Mouse (Mus musculus): ENCODE results near the gene Lypd5. TPM values are rescaled to one million over a fixed set of nuclear protein-coding genes. Genes with fewer than 3 reads are reported as not detected.

Gene Lypd5
- not detected in 2 replicates for polyA plus RNA-seq (2014; fragmentation: Nextera tagmentation; extraction: Ambion mirVana)

- H3K4me3 ChIP-seq (ENCODE audit: low read depth, low read length) = no peak within 1 kb of the TSS
- ATAC-seq (ENCODE audit: low FRiP score) (no peak), DNase-seq (ENCODE audit: low spot score, missing footprints) (no peak)
- H3K9me3 ChIP-seq (ENCODE audit: control insufficient read depth, low read length) = no peaks in the 10 kb centered on the region
- H3K27me3 ChIP-seq (ENCODE audit: control insufficient read depth, insufficient read depth, low read length) = no peaks in the 10 kb centered on the region
- H3K4me1 ChIP-seq (ENCODE audit: control insufficient read depth, insufficient read depth, low read length) = no peaks in the 10 kb centered on the region
- WGBS = 41% methylated on average over 6 of the region's 6 CpGs
- no peak within 1 kb of the TSS for H3K4me2 ChIP-seq
- no peaks in the 10 kb centered on the region for H3K36me3 ChIP-seq (ENCODE audit: control insufficient read depth, insufficient read depth, low read length)
- no peak within 1 kb of the TSS for H3K9ac ChIP-seq (ENCODE audit: low read length)
- no peak within 1 kb of the TSS for H3K27ac ChIP-seq (ENCODE audit: low read depth, low read length)
These were observed at the start of gene Lypd5 for GRCm38 (mm10) chr7:24348896-24349295. Gene Lypd5, plus strand, starts transcription at chr7:24349196.

- WGBS = under 1% methylated on average over 18 of the region's 18 CpGs
- peak; percentile 45 for ATAC-seq (ENCODE audit: low FRiP score)
- H3K4me2 ChIP-seq = peak overlapping the region; percentile 89
- peak overlapping the region; percentile 72 for H3K9ac ChIP-seq (ENCODE audit: low read length)
- H3K4me1 ChIP-seq (ENCODE audit: control insufficient read depth, insufficient read depth, low read length) = peaks cover 15% of the 10 kb centered on the region
- DNase-seq (ENCODE audit: low spot score, missing footprints) = peak; percentile 91
- H3K4me3 ChIP-seq (ENCODE audit: low read depth, low read length) = peak overlapping the region; percentile 51
- H3K27me3 ChIP-seq (ENCODE audit: control insufficient read depth, insufficient read depth, low read length) = no peaks in the 10 kb centered on the region
- peaks cover 12% of the 10 kb centered on the region for H3K36me3 ChIP-seq (ENCODE audit: control insufficient read depth, insufficient read depth, low read length)
- H3K9me3 ChIP-seq (ENCODE audit: control insufficient read depth, low read length) = no peaks in the 10 kb centered on the region
- peak overlapping the region; percentile 30; the same call in 1 of the 2 replicates for H3K27ac ChIP-seq (ENCODE audit: low read depth, low read length)
These were observed 49.0 kb upstream of the Lypd5 start for GRCm38 (mm10) chr7:24299823-24300481.

- peak within 1 kb of the TSS; percentile 89 for H3K4me2 ChIP-seq
- H3K9me3 ChIP-seq (ENCODE audit: control insufficient read depth, low read length) = no peaks in the 10 kb centered on the region
- H3K4me1 ChIP-seq (ENCODE audit: control insufficient read depth, insufficient read depth, low read length) = peaks cover 15% of the 10 kb centered on the region
- DNase-seq (ENCODE audit: low spot score, missing footprints) = peak; percentile 98
- peaks cover 9% of the 10 kb centered on the region for H3K36me3 ChIP-seq (ENCODE audit: control insufficient read depth, insufficient read depth, low read length)
- peak within 1 kb of the TSS; percentile 51 for H3K4me3 ChIP-seq (ENCODE audit: low read depth, low read length)
- peak within 1 kb of the TSS; percentile 72 for H3K9ac ChIP-seq (ENCODE audit: low read length)
- peak; percentile 70 for ATAC-seq (ENCODE audit: low FRiP score)
- WGBS = 2% methylated on average over 13 of the region's 13 CpGs
- H3K27me3 ChIP-seq (ENCODE audit: control insufficient read depth, insufficient read depth, low read length) = no peaks in the 10 kb centered on the region
- peak within 1 kb of the TSS; percentile 30; the same call in 1 of the 2 replicates for H3K27ac ChIP-seq (ENCODE audit: low read depth, low read length)
These were observed 48.2 kb upstream of the Lypd5 start, which contains the start of gene Zfp61 for GRCm38 (mm10) chr7:24300771-24301282. Gene Zfp61, minus strand, starts transcription at chr7:24301232.

DNA sequence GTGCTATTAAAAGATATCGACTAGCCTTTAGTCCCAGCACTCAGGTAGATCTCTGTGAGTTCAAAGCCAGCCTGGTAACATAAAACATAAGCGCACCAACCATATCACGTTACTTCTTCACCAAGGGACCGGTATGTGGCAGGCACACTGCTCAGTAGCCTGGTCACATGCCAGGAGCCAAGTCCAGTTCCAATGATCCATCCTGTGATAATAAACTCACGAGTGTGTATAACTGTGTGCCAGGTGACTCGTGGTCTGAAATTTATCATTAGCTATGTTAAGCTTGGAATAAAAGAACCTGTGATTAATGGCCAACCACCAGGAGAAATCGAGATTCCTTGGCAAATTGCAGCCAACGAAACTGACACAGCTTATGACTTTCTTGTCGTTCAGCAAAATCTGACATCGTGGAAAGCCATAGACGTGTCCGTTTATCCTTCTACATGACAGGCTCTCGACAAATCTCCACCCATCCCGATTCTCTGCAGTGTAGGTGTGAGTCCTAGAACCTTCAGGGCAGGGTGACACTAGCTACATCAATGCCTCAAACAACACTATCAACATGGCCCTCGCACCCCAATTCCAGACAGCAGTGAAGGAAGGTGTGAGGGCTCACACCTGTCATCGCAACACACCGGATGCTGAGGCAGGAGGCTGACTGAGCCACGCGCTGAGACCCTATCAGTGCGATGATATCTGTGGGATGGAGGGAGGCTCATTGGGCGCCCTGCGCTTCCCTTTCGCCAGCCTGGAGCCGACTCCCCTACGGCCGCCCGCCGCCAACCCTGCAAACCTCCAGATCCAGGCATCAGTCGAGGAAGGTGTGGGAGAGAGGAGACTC is 33.0 kb upstream of the Lypd5 start:
- Histone ChIP-seq H3K9ac (ENCODE audit: low read length) (peak overlapping the region; percentile 85), H3K4me2 (peak overlapping the region; percentile 76), H3K36me3 (ENCODE audit: control insufficient read depth, insufficient read depth, low read length) (peaks cover 5% of the 10 kb centered on the region), H3K27me3 (ENCODE audit: control insufficient read depth, insufficient read depth, low read length) (no peaks in the 10 kb centered on the region), H3K4me3 (ENCODE audit: low read depth, low read length) (peak overlapping the region; percentile 59), H3K4me1 (ENCODE audit: control insufficient read depth, insufficient read depth, low read length) (peaks cover 9% of the 10 kb centered on the region), H3K27ac (ENCODE audit: low read depth, low read length) (no peak overlapping the region), H3K9me3 (ENCODE audit: control insufficient read depth, low read length) (no peaks in the 10 kb centered on the region)
- ATAC-seq (ENCODE audit: low FRiP score) = no peak; the same call in 1 of the 2 replicates
- whole genome bisulfite sequencing = 33% methylated on average over 29 of the region's 29 CpGs
- DNase-seq (ENCODE audit: low spot score, missing footprints) = no peak

DNA sequence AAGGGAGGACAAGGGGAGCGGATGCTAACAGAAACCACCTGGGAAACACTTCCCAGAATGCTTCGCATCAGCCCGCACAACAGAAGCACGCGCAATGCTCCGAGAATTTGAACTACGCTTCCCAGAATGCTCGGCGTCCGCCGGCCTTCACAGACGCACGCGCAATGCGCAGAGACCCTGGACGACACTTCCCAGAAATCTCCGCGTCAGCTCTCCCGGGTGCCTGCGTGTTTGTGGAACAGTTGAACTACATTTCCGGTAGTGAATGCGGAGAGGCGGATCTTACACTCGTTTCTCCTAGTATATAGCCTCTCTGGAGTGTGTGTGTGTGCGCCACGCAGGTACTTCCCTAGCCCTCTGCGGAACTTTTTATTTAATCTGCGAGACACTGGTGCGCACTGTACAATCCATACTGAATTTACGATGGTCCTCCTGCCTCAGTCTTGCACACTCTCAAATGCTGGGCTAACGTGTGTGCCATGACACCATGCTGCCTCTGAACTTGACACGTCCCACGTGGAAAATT is 32.4 kb upstream of the Lypd5 start, which contains the start of gene Zfp94:
Gene Zfp94 (minus strand): TSS at position 100 of the 526 bp plus-strand sequence.
- under 1% methylated on average over 33 of the region's 33 CpGs for WGBS
- no peak within 1 kb of the TSS for H3K27ac ChIP-seq (ENCODE audit: low read depth, low read length)
- peak within 1 kb of the TSS; percentile 76 for H3K4me2 ChIP-seq
- H3K4me3 ChIP-seq (ENCODE audit: low read depth, low read length) = peak within 1 kb of the TSS; percentile 59
- peaks cover 3% of the 10 kb centered on the region; the same call in 1 of the 2 replicates for H3K36me3 ChIP-seq (ENCODE audit: control insufficient read depth, insufficient read depth, low read length)
- ATAC-seq (ENCODE audit: low FRiP score) (peak; percentile 95), DNase-seq (ENCODE audit: low spot score, missing footprints) (peak; percentile 98)
- H3K9ac ChIP-seq (ENCODE audit: low read length) = peak within 1 kb of the TSS; percentile 85
- H3K9me3 ChIP-seq (ENCODE audit: control insufficient read depth, low read length) = no peaks in the 10 kb centered on the region
- no peaks in the 10 kb centered on the region for H3K27me3 ChIP-seq (ENCODE audit: control insufficient read depth, insufficient read depth, low read length)
- H3K4me1 ChIP-seq (ENCODE audit: control insufficient read depth, insufficient read depth, low read length) = peaks cover 9% of the 10 kb centered on the region

- Histone ChIP-seq H3K4me3 (ENCODE audit: low read depth, low read length) (no peak overlapping the region), H3K4me2 (no peak overlapping the region), H3K9ac (ENCODE audit: low read length) (no peak overlapping the region), H3K27ac (ENCODE audit: low read depth, low read length) (no peak overlapping the region), H3K36me3 (ENCODE audit: control insufficient read depth, insufficient read depth, low read length) (no peaks in the 10 kb centered on the region), H3K4me1 (ENCODE audit: control insufficient read depth, insufficient read depth, low read length) (peaks cover 9% of the 10 kb centered on the region), H3K9me3 (ENCODE audit: control insufficient read depth, low read length) (no peaks in the 10 kb centered on the region), H3K27me3 (ENCODE audit: control insufficient read depth, insufficient read depth, low read length) (no peaks in the 10 kb centered on the region)
- DNase-seq (ENCODE audit: low spot score, missing footprints) (no peak), ATAC-seq (ENCODE audit: low FRiP score) (no peak)
- WGBS = 83% methylated on average over 6 of the region's 6 CpGs
These were observed 30.1 kb upstream of the Lypd5 start for GRCm38 (mm10) chr7:24318942-24319341.

DNA sequence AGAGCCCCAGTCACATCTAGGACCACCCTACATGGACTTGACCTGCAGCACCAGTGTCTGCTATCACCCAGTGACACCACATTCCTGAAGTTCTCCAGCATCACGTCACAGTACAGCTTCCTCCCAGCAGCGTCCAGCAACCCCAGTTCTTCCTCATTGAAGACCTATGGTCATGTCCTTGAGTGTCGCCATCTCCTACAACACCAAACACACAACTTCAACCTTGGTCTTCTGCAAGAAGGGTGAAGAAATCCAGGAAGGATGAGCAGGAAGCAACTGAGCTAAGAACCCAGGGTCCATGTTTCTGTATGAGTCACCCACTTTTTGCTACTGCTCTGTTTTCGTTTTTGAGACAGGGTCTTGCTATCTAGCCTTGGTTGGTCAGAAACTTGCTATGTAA is 26.4 kb upstream of the Lypd5 start:
- H3K9me3 ChIP-seq (ENCODE audit: control insufficient read depth, low read length) = no peaks in the 10 kb centered on the region; the same call in 1 of the 2 replicates
- H3K4me2 ChIP-seq = no peak overlapping the region
- WGBS = 82% methylated on average over 4 of the region's 4 CpGs
- H3K4me3 ChIP-seq (ENCODE audit: low read depth, low read length) = no peak overlapping the region
- 0 out of 2 replicates have a peak, but pooled peaks cover 4% of the 10 kb centered on the region for H3K4me1 ChIP-seq (ENCODE audit: control insufficient read depth, insufficient read depth, low read length)
- ATAC-seq (ENCODE audit: low FRiP score) = no peak
- no peaks in the 10 kb centered on the region for H3K27me3 ChIP-seq (ENCODE audit: control insufficient read depth, insufficient read depth, low read length)
- DNase-seq (ENCODE audit: low spot score, missing footprints) = no peak
- H3K36me3 ChIP-seq (ENCODE audit: control insufficient read depth, insufficient read depth, low read length) = no peaks in the 10 kb centered on the region
- H3K27ac ChIP-seq (ENCODE audit: low read depth, low read length) = no peak overlapping the region
- H3K9ac ChIP-seq (ENCODE audit: low read length) = no peak overlapping the region

DNA sequence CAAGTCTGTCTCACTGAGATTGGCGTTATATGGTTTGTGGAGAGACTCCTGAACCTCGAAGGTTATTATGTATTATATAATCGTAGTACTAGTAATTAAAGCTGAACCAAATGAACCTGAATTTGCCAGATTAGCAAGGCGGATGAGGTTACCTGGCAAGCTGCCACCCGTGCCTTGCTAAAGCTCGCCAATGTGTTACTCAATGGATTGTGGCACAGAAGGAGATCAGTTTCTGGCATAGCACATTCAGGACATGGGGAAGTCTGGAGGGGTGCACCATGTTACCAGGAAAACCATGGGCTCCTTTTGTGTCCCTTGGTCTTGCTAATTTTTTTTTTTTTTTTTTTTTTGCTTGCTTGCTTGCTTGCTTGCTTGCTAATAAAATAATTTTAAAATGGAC is 23.8 kb upstream of the Lypd5 start:
- Histone ChIP-seq H3K4me1 (ENCODE audit: control insufficient read depth, insufficient read depth, low read length) (0 out of 2 replicates have a peak, but pooled peaks cover 4% of the 10 kb centered on the region), H3K27me3 (ENCODE audit: control insufficient read depth, insufficient read depth, low read length) (no peaks in the 10 kb centered on the region), H3K9ac (ENCODE audit: low read length) (peak overlapping the region; percentile 43; the same call in 1 of the 2 replicates), H3K27ac (ENCODE audit: low read depth, low read length) (no peak overlapping the region), H3K9me3 (ENCODE audit: control insufficient read depth, low read length) (no peaks in the 10 kb centered on the region; the same call in 1 of the 2 replicates), H3K4me3 (ENCODE audit: low read depth, low read length) (no peak overlapping the region), H3K36me3 (ENCODE audit: control insufficient read depth, insufficient read depth, low read length) (no peaks in the 10 kb centered on the region), H3K4me2 (peak overlapping the region; percentile 45; the same call in 1 of the 2 replicates)
- DNase-seq (ENCODE audit: low spot score, missing footprints) (no peak), ATAC-seq (ENCODE audit: low FRiP score) (no peak)
- WGBS = 92% methylated on average over 6 of the region's 6 CpGs

Measured in midbrain, embryonic 11.5 days (tissue).